Mouse (Mus musculus) olfactory bulb, adult 2 months (tissue): ENCODE measurements around the gene Ccdc84. TPM values are rescaled to one million over a fixed set of nuclear protein-coding genes. Genes with fewer than 3 reads are reported as not detected.
"Not testable (repeated sequence)": the region's sequence is repeated elsewhere in the genome, so short reads cannot be mapped to it uniquely, and the experiment has no call there.

Source experiments
- H3K27ac ChIP-seq: fragments of 200-500 bp; 2 replicates; pipeline ENCODE4 v1.5.1; 2012; ENCODE audit warnings: low read depth, low read length; ENCODE audit not compliant: insufficient read depth
- H3K4me1 ChIP-seq: fragments of 200-500 bp; 2 replicates; pipeline ENCODE4 v1.6.1; 2012; ENCODE audit warnings: low read length; ENCODE audit not compliant: control insufficient read depth, insufficient read depth
- H3K4me3 ChIP-seq: fragments of 200-500 bp; 2 replicates; pipeline ENCODE4 v1.5.1; 2012; ENCODE audit warnings: mild to moderate bottlenecking, low read depth, low read length, moderate library complexity; ENCODE audit not compliant: insufficient read depth
- CTCF ChIP-seq: fragments of 200-500 bp; IDR thresholded peaks from 2 replicates; pipeline ENCODE4 v1.5.1; 2012; ENCODE audit warnings: low read depth, mild to moderate bottlenecking, low read length, moderate library complexity; ENCODE audit not compliant: insufficient read depth
- POLR2A ChIP-seq: fragments of 200-500 bp; IDR thresholded peaks from 2 replicates; pipeline ENCODE4 v1.6.1; 2012; ENCODE audit warnings: mild to moderate bottlenecking, low read depth, low read length, moderate library complexity; ENCODE audit not compliant: insufficient read depth
- WGBS: fragments of 180-500 bp; shearing (Covaris S2); methylation state at CpG from one replicate; pipeline ENCODE4 v1.1.7; 2018; 5-methylcytosine and 5-hydroxymethylcytosine counted together
- polyA plus RNA-seq: library from polyadenylated mRNA; stranded (reverse); fragments of >200 nt; gene quantifications from 2 replicates; pipeline ENCODE4 v1.2.4, GENCODE M21; 2012; ENCODE audit warnings: low replicate concordance; ENCODE audit not compliant: missing spikeins, insufficient read depth, insufficient read length

Gene Ccdc84
- polyA plus RNA-seq, 1 experiment = not detected

- no peak for TF ChIP-seq CTCF
- TF ChIP-seq POLR2A = no peak
- peaks cover 15% of the 10 kb centered on the region for H3K4me1 ChIP-seq
- no peak overlapping the region for H3K27ac ChIP-seq
- no peak overlapping the region for H3K4me3 ChIP-seq
- 87% methylated on average over 5 of the region's 5 CpGs for WGBS
Measured at GRCm38 (mm10) chr9:44378153-44378730, 40.1 kb downstream of the Ccdc84 start.

- peaks cover 15% of the 10 kb centered on the region for H3K4me1 ChIP-seq
- WGBS = 77% methylated on average over 2 of the region's 2 CpGs
- not testable (repeated sequence) for H3K4me3 ChIP-seq, H3K27ac ChIP-seq
Measured at GRCm38 (mm10) chr9:44377335-44377734, 41.0 kb downstream of the Ccdc84 start.

- WGBS = 88% methylated on average over 6 of the region's 6 CpGs
- H3K4me1 ChIP-seq = peaks cover 10% of the 10 kb centered on the region
- no peak overlapping the region for H3K27ac ChIP-seq
- H3K4me3 ChIP-seq = no peak overlapping the region
- TF ChIP-seq POLR2A (no peak), CTCF (no peak)
Measured at GRCm38 (mm10) chr9:44376141-44376540, 42.2 kb downstream of the Ccdc84 start.

GRCm38 (mm10) chr9:44373386-44373785 lies 45.0 kb downstream of the Ccdc84 start:
- Histone ChIP-seq H3K27ac (no peak overlapping the region), H3K4me1 (no peaks in the 10 kb centered on the region), H3K4me3 (no peak overlapping the region)
- no peak for TF ChIP-seq CTCF
- TF ChIP-seq POLR2A = no peak

GRCm38 (mm10) chr9:44364480-44364879 lies 53.9 kb downstream of the Ccdc84 start:
- no peak overlapping the region for H3K4me3 ChIP-seq
- WGBS = 65% methylated on average over 3 of the region's 3 CpGs
- TF ChIP-seq CTCF (no peak), POLR2A (no peak)
- no peaks in the 10 kb centered on the region for H3K4me1 ChIP-seq
- no peak overlapping the region for H3K27ac ChIP-seq

GRCm38 (mm10) chr9:44361931-44362330 lies 56.4 kb downstream of the Ccdc84 start:
- not testable (repeated sequence) for H3K27ac ChIP-seq, H3K4me1 ChIP-seq
- peak overlapping the region; percentile 59 for H3K4me3 ChIP-seq
- 36% methylated on average over 4 of the region's 4 CpGs for WGBS

- WGBS = under 1% methylated on average over 44 of the region's 44 CpGs
- TF ChIP-seq POLR2A (peak; percentile 86), CTCF (no peak)
- Histone ChIP-seq H3K4me3 (peak within 1 kb of the TSS; percentile 59), H3K27ac (no peak within 1 kb of the TSS), H3K4me1 (no peaks in the 10 kb centered on the region)
Measured at GRCm38 (mm10) chr9:44361190-44361917, 57.0 kb downstream of the Ccdc84 start, which contains the start of gene Vps11. Gene Vps11, minus strand, starts transcription at chr9:44361670.

Other genes with a start within 250 kb of the Ccdc84 start
- 80.7 and 279 TPM in 2 replicates for gene Cbl, start 184.5 kb downstream of the Ccdc84 start, polyA plus RNA-seq
- gene Ccdc153, start 177.9 kb downstream of the Ccdc84 start, polyA plus RNA-seq = not detected in 2 replicates
- gene Pdzd3, start 167.1 kb downstream of the Ccdc84 start, polyA plus RNA-seq = not detected in 2 replicates
- gene Nlrx1, start 150.0 kb downstream of the Ccdc84 start, polyA plus RNA-seq = not detected in 2 replicates
- not detected in 2 replicates for gene Abcg4, start 130.0 kb downstream of the Ccdc84 start, polyA plus RNA-seq
- gene Hinfp, start 112.9 kb downstream of the Ccdc84 start, polyA plus RNA-seq = not detected in 2 replicates
- not detected in 2 replicates for gene C2cd2l, start 98.3 kb downstream of the Ccdc84 start, polyA plus RNA-seq
- 150 TPM in 1 of 2 replicates, not detected in the other for gene Dpagt1, start 92.5 kb downstream of the Ccdc84 start, polyA plus RNA-seq
- gene H2afx, start 83.9 kb downstream of the Ccdc84 start, polyA plus RNA-seq = not detected in 2 replicates
- gene Hmbs, start 74.3 kb downstream of the Ccdc84 start, polyA plus RNA-seq = not detected in 2 replicates
- not detected in 2 replicates for gene Vps11, start 56.9 kb downstream of the Ccdc84 start, polyA plus RNA-seq
- gene Hyou1, start 39.1 kb downstream of the Ccdc84 start, polyA plus RNA-seq = not detected in 2 replicates
- not detected in 2 replicates for gene Slc37a4, start 21.7 kb downstream of the Ccdc84 start, polyA plus RNA-seq
- 1,193 TPM in 1 of 2 replicates, not detected in the other for gene Rps25, start 11.4 kb downstream of the Ccdc84 start, polyA plus RNA-seq
- gene Trappc4, start 11.0 kb downstream of the Ccdc84 start, polyA plus RNA-seq = not detected in 2 replicates
- gene Foxr1, start 22.6 kb upstream of the Ccdc84 start, polyA plus RNA-seq = not detected in 2 replicates
- gene Upk2, start 36.4 kb upstream of the Ccdc84 start, polyA plus RNA-seq = not detected in 2 replicates
- not detected in 2 replicates for gene Bcl9l, start 64.3 kb upstream of the Ccdc84 start, polyA plus RNA-seq
- gene Cxcr5, start 143.3 kb upstream of the Ccdc84 start, polyA plus RNA-seq = not detected in 2 replicates
- 157 and 168 TPM in 2 replicates for gene Ddx6, start 186.3 kb upstream of the Ccdc84 start, polyA plus RNA-seq